Mouse (Mus musculus) neural tube, embryonic 11.5 days (tissue): Measurements from ENCODE around the gene Slc25a30. TPM values are rescaled to one million over a fixed set of nuclear protein-coding genes. Genes with fewer than 3 reads are reported as not detected.

ENCODE experiments used
- ATAC-seq: fragments of 200-750 bp; cut with Nextera tagmentation; 2 replicates; pipeline ENCODE4 v1.8.0; 2017; ENCODE audit warnings: moderate number of reproducible peaks, mild to moderate bottlenecking, moderate TSS enrichment, moderate library complexity; ENCODE audit not compliant: insufficient read depth, low FRiP score, low TSS enrichment
- DNase-seq: peaks from one replicate; pipeline ENCODE4 v3.0.0-alpha.2; 2015; ENCODE audit warnings: low spot score
- H3K27ac ChIP-seq: fragments of 300-500 bp; sonication (generic); 2 replicates; pipeline ENCODE4 v1.5.1; 2014; ENCODE audit warnings: low read depth, mild to moderate bottlenecking, low read length
- H3K27me3 ChIP-seq: fragments of 300-500 bp; sonication (generic); 2 replicates; pipeline ENCODE4 v1.6.1; 2014; ENCODE audit warnings: mild to moderate bottlenecking, low read length, mixed read lengths; ENCODE audit not compliant: control insufficient read depth, insufficient read depth
- H3K36me3 ChIP-seq: fragments of 300-500 bp; sonication (generic); 2 replicates; pipeline ENCODE4 v1.6.1; 2014; ENCODE audit warnings: mild to moderate bottlenecking, low read length, moderate library complexity, mixed read lengths; ENCODE audit not compliant: control insufficient read depth, insufficient read depth
- H3K4me1 ChIP-seq: fragments of 300-500 bp; sonication (generic); 2 replicates; pipeline ENCODE4 v1.6.1; 2014; ENCODE audit warnings: low read length, mixed read lengths; ENCODE audit not compliant: control insufficient read depth, insufficient read depth
- H3K4me2 ChIP-seq: fragments of 300-500 bp; sonication (generic); 2 replicates; pipeline ENCODE4 v1.6.1; 2014; ENCODE audit warnings: low read depth, mild to moderate bottlenecking, moderate library complexity
- H3K4me3 ChIP-seq: fragments of 300-500 bp; sonication (generic); 2 replicates; pipeline ENCODE4 v1.5.1; 2014; ENCODE audit warnings: low read depth, low read length
- H3K9ac ChIP-seq: fragments of 300-500 bp; sonication (generic); 2 replicates; pipeline ENCODE4 v1.6.1; 2014; ENCODE audit warnings: mild to moderate bottlenecking, low read length
- H3K9me3 ChIP-seq: fragments of 300-500 bp; sonication (generic); 2 replicates; pipeline ENCODE4 v1.6.1; 2016; ENCODE audit warnings: low read length; ENCODE audit not compliant: control insufficient read depth
- WGBS: fragments of 180-500 bp; shearing (Covaris S2); extraction: QIAGEN DNeasy Blood & Tissue Kit; methylation state at CpG from one replicate; pipeline ENCODE4 v1.1.7; 2014; 5-methylcytosine and 5-hydroxymethylcytosine counted together
- polyA plus RNA-seq: library from polyadenylated mRNA; unstranded; fragments of >200 nt; fragmentation: Nextera tagmentation; extraction: Ambion mirVana; gene quantifications from 2 replicates; pipeline ENCODE4 v1.2.1, GENCODE M21; 2014

The Slc25a30 gene
- polyA plus RNA-seq, 1 experiment from 2014 or later = 7.9 TPM

- DNase-seq (no peak), ATAC-seq (no peak)
- Histone ChIP-seq H3K4me1 (no peaks in the 10 kb centered on the region), H3K36me3 (no peaks in the 10 kb centered on the region), H3K9ac (no peak overlapping the region), H3K27ac (no peak overlapping the region), H3K9me3 (no peaks in the 10 kb centered on the region), H3K27me3 (no peaks in the 10 kb centered on the region), H3K4me2 (no peak overlapping the region), H3K4me3 (no peak overlapping the region)
- 36% methylated on average over 5 of the region's 5 CpGs for WGBS
Observed at GRCm38 (mm10) chr14:75797769-75798386, 11.0 kb upstream of the Slc25a30 start.

GRCm38 (mm10) chr14:75795918-75796317, 9.1 kb upstream of the Slc25a30 start:
- DNase-seq (no peak), ATAC-seq (no peak)
- Histone ChIP-seq H3K27ac (no peak overlapping the region), H3K27me3 (no peaks in the 10 kb centered on the region), H3K36me3 (no peaks in the 10 kb centered on the region), H3K4me3 (no peak overlapping the region), H3K9ac (no peak overlapping the region), H3K9me3 (no peaks in the 10 kb centered on the region), H3K4me2 (no peak overlapping the region), H3K4me1 (no peaks in the 10 kb centered on the region)
- 85% methylated on average over 4 of the region's 4 CpGs for WGBS

- no peak overlapping the region for H3K4me3 ChIP-seq
- no peak for ATAC-seq
- H3K27ac ChIP-seq = no peak overlapping the region
- no peaks in the 10 kb centered on the region for H3K36me3 ChIP-seq
- H3K4me1 ChIP-seq = no peaks in the 10 kb centered on the region
- no peak overlapping the region for H3K4me2 ChIP-seq
- H3K27me3 ChIP-seq = no peaks in the 10 kb centered on the region
- H3K9ac ChIP-seq = no peak overlapping the region
- DNase-seq = no peak
- H3K9me3 ChIP-seq = no peaks in the 10 kb centered on the region
- WGBS = 78% methylated on average over 5 of the region's 5 CpGs
Observed at GRCm38 (mm10) chr14:75794726-75795125, 7.9 kb upstream of the Slc25a30 start.

DNA sequence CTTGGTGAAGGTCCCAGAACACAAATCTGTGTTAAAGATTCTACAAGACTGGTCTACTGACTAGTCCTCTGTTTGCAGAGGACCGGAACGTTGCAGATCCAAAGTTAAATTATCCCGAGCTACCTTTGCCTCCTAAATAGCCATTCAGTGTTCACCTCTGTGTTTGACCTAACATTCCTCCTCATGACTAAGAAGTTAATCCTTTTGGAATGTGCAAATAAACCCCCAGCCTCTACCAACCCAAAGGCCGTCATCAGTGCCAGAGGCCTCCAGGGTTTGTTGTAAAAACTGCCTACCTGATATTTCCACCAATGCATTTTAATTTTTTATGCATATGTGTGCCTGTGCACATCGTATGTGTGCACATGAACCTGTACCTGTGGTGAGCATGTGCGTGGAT, 7.5 kb upstream of the Slc25a30 start:
- Histone ChIP-seq H3K36me3 (no peaks in the 10 kb centered on the region), H3K9me3 (no peaks in the 10 kb centered on the region), H3K9ac (no peak overlapping the region), H3K4me1 (no peaks in the 10 kb centered on the region), H3K4me2 (no peak overlapping the region), H3K27ac (no peak overlapping the region), H3K4me3 (no peak overlapping the region), H3K27me3 (no peaks in the 10 kb centered on the region)
- no peak for ATAC-seq
- no peak for DNase-seq
- WGBS = 89% methylated on average over 6 of the region's 6 CpGs

GRCm38 (mm10) chr14:75793110-75793509, 6.3 kb upstream of the Slc25a30 start:
- Histone ChIP-seq H3K36me3 (no peaks in the 10 kb centered on the region), H3K4me3 (no peak overlapping the region), H3K27me3 (no peaks in the 10 kb centered on the region), H3K27ac (no peak overlapping the region), H3K9me3 (no peaks in the 10 kb centered on the region), H3K4me2 (no peak overlapping the region), H3K9ac (no peak overlapping the region), H3K4me1 (no peaks in the 10 kb centered on the region)
- 94% methylated on average over 4 of the region's 4 CpGs for WGBS
- DNase-seq (no peak), ATAC-seq (no peak)

- no peak for ATAC-seq
- Histone ChIP-seq H3K4me3 (no peak overlapping the region), H3K4me1 (no peaks in the 10 kb centered on the region), H3K9me3 (no peaks in the 10 kb centered on the region), H3K36me3 (no peaks in the 10 kb centered on the region), H3K4me2 (no peak overlapping the region), H3K9ac (no peak overlapping the region), H3K27me3 (no peaks in the 10 kb centered on the region), H3K27ac (no peak overlapping the region)
- DNase-seq = no peak
- 84% methylated on average over 3 of the region's 3 CpGs for WGBS
Observed at GRCm38 (mm10) chr14:75791372-75791771, 4.5 kb upstream of the Slc25a30 start.

GRCm38 (mm10) chr14:75790411-75790996, 3.7 kb upstream of the Slc25a30 start:
- H3K9me3 ChIP-seq = no peaks in the 10 kb centered on the region
- DNase-seq (no peak), ATAC-seq (no peak)
- no peak overlapping the region for H3K4me2 ChIP-seq
- H3K36me3 ChIP-seq = no peaks in the 10 kb centered on the region
- WGBS = 88% methylated on average over 3 of the region's 3 CpGs
- H3K27me3 ChIP-seq = no peaks in the 10 kb centered on the region
- H3K9ac ChIP-seq = no peak overlapping the region
- no peak overlapping the region for H3K27ac ChIP-seq
- H3K4me1 ChIP-seq = no peaks in the 10 kb centered on the region
- no peak overlapping the region for H3K4me3 ChIP-seq

- no peak overlapping the region for H3K9ac ChIP-seq
- no peak for ATAC-seq
- H3K36me3 ChIP-seq = no peaks in the 10 kb centered on the region
Observed at GRCm38 (mm10) chr14:75789291-75789690, 2.5 kb upstream of the Slc25a30 start.

GRCm38 (mm10) chr14:75787794-75788175, 948 bp upstream of the Slc25a30 start:
- no peaks in the 10 kb centered on the region for H3K4me1 ChIP-seq
- H3K9ac ChIP-seq = no peak overlapping the region
- no peak for DNase-seq
- H3K4me2 ChIP-seq = no peak overlapping the region; the same call in 1 of the 2 replicates
- no peak overlapping the region for H3K4me3 ChIP-seq
- H3K9me3 ChIP-seq = no peaks in the 10 kb centered on the region
- H3K36me3 ChIP-seq = no peaks in the 10 kb centered on the region
- no peaks in the 10 kb centered on the region for H3K27me3 ChIP-seq
- WGBS = 35% methylated on average over 7 of the region's 7 CpGs
- no peak for ATAC-seq
- no peak overlapping the region for H3K27ac ChIP-seq

More at GRCm38 (mm10) chr14:75789291-75789690, 2.5 kb upstream of the Slc25a30 start:
- H3K9me3 ChIP-seq = no peaks in the 10 kb centered on the region
- H3K27ac ChIP-seq = no peak overlapping the region
- no peak overlapping the region for H3K4me3 ChIP-seq
- WGBS = 85% methylated on average over 6 of the region's 6 CpGs
- H3K27me3 ChIP-seq = no peaks in the 10 kb centered on the region
- no peak overlapping the region for H3K4me2 ChIP-seq
- no peaks in the 10 kb centered on the region for H3K4me1 ChIP-seq
- no peak for DNase-seq
